ENCODE assay signal across 26 mouse cellular contexts in genomic region chr8:116599728-116600127, GRCm38 (mm10).
DNase-seq lines count a peak whose midpoint lies in the region; ATAC-seq lines count a peak whose summit lies in the region.
"Had no signal": no experiment of that assay in that cellular context is flagged by ENCODE, and none has a peak within 500 bp of the region (broad histone marks: within the 10 kb centered on the region; RNA-seq: fewer than 3 reads in every experiment).

No protein-coding gene starts in this region.

- H3K4me3 ChIP-seq in midbrain, embryonic 11.5 days (ENCODE audit: low read depth, low read length): no peak overlapping the region
- H3K4me3 ChIP-seq: forebrain, embryonic 15.5 days; hindbrain, embryonic 12.5 days; left cerebral cortex, adult 2 months; neural tube, embryonic 13.5 days had no signal

- H3K27me3 ChIP-seq in midbrain, embryonic 11.5 days (ENCODE audit: control insufficient read depth, insufficient read depth, low read length): no peaks in the 10 kb centered on the region
- H3K27me3 ChIP-seq: forebrain, embryonic 15.5 days; hindbrain, embryonic 12.5 days; neural tube, embryonic 13.5 days had no signal

- no peaks in the 10 kb centered on the region for H3K4me1 ChIP-seq in midbrain, embryonic 11.5 days (ENCODE audit: control insufficient read depth, insufficient read depth, low read length)
- H3K4me1 ChIP-seq: forebrain, embryonic 15.5 days; hindbrain, embryonic 12.5 days; neural tube, embryonic 13.5 days had no signal

- H3K9me3 ChIP-seq in midbrain, embryonic 11.5 days (ENCODE audit: control insufficient read depth, low read length): no peaks in the 10 kb centered on the region; the same call in 1 of the 2 replicates
- H3K9me3 ChIP-seq: forebrain, embryonic 15.5 days had no signal

- peak; percentile 93 for ATAC-seq in megakaryocyte progenitor cell, adult 5-6 weeks (replicated peaks; ENCODE audit: poor library complexity)
- ATAC-seq in midbrain, embryonic 11.5 days (ENCODE audit: low FRiP score): no peak
- ATAC-seq: forebrain, embryonic 15.5 days had no signal

- no peaks in the 10 kb centered on the region for H3K36me3 ChIP-seq in midbrain, embryonic 11.5 days (ENCODE audit: control insufficient read depth, insufficient read depth, low read length)
- H3K36me3 ChIP-seq: forebrain, embryonic 15.5 days; hindbrain, embryonic 12.5 days; neural tube, embryonic 13.5 days had no signal

- H3K4me2 ChIP-seq in midbrain, embryonic 11.5 days: no peak overlapping the region
- H3K4me2 ChIP-seq: forebrain, embryonic 15.5 days; heart, embryonic 11.5 days; hindbrain, embryonic 12.5 days; neural tube, embryonic 13.5 days had no signal

- intact Hi-C loops in gastrocnemius, postnatal 14 days (cut with DNase I; ENCODE audit: low total_unique reads): no loop called here

- peak; percentile 18 to 20 for DNase-seq in spleen, postnatal 36 days (ENCODE audit: low spot score in 2 of 2)
- no peak for DNase-seq in spleen, postnatal 14 days (ENCODE audit: low spot score in 2 of 2)
- DNase-seq in thymus, postnatal 10 days (ENCODE audit: low spot score in 2 of 2): peak; percentile 53 to 59
- no peak for DNase-seq in gastrocnemius, postnatal 14 days
- DNase-seq in midbrain, embryonic 11.5 days (ENCODE audit: low spot score, missing footprints): no peak
- no peak for DNase-seq in lung, postnatal 4 days
- DNase-seq in urinary bladder, postnatal 36 days (ENCODE audit: low spot score in 2 of 2): no peak
- DNase-seq: adrenal gland, postnatal 14 days; cerebellum, adult 11-12 months; cerebellum, postnatal 14 days; embryo, embryonic 11 days; heart, postnatal 10 days; kidney, adult 8-10 months; kidney, postnatal 25 days; layer of hippocampus, adult 9-11 months; left cerebral cortex, postnatal 4 days; liver; lung, postnatal 14 days; right cerebral cortex, postnatal 14 days; spleen, adult 18-20 months had no signal

- H3K27ac ChIP-seq in midbrain, embryonic 11.5 days (ENCODE audit: low read depth, low read length): no peak overlapping the region
- H3K27ac ChIP-seq: forebrain, embryonic 15.5 days; hindbrain, embryonic 12.5 days; left cerebral cortex, adult 2 months; neural tube, embryonic 13.5 days had no signal

- no peak overlapping the region for H3K9ac ChIP-seq in midbrain, embryonic 11.5 days (ENCODE audit: low read length)
- H3K9ac ChIP-seq: forebrain, embryonic 15.5 days; hindbrain, embryonic 12.5 days; neural tube, embryonic 13.5 days had no signal

- 86% methylated on average over 6 of the region's 6 CpGs for WGBS in midbrain, embryonic 11.5 days

Comparison
In these comparisons a context has a peak if more than half of its experiments do, and no peak if none do; other contexts are left out.
1. DNase-seq: peak in spleen, postnatal 36 days (2 of 2) and thymus, postnatal 10 days (2 of 2); none in spleen, postnatal 14 days (0 of 2), gastrocnemius, postnatal 14 days (single experiment), midbrain, embryonic 11.5 days (single experiment), lung, postnatal 4 days (0 of 2) and urinary bladder, postnatal 36 days (0 of 2).